Comparison of ENCODE assay signal across 11 mouse cellular contexts in genomic region chr11:11850476-11851267, GRCm38 (mm10). TPM values are rescaled to one million over a fixed set of nuclear protein-coding genes. Genes with fewer than 3 reads are reported as not detected.
DNase-seq lines count a peak whose midpoint lies in the region; ATAC-seq lines count a peak whose summit lies in the region.
"Had no signal": no experiment of that assay in that cellular context is flagged by ENCODE, and none has a peak within 500 bp of the region (broad histone marks: within the 10 kb centered on the region; RNA-seq: fewer than 3 reads in every experiment).

No protein-coding gene starts in this region.

- no peak overlapping the region for H3K4me2 ChIP-seq in embryonic facial prominence, embryonic 15.5 days (replicated peaks)
- no peak overlapping the region for H3K4me2 ChIP-seq in liver, embryonic 13.5 days

- H3K4me3 ChIP-seq in heart, embryonic 10.5 days: no peak overlapping the region
- H3K4me3 ChIP-seq in embryonic facial prominence, embryonic 15.5 days (replicated peaks): no peak overlapping the region
- no peak overlapping the region for H3K4me3 ChIP-seq in liver, embryonic 13.5 days (replicated peaks)
- H3K4me3 ChIP-seq: erythroblast, embryonic 14.5 days had no signal

- WGBS in heart, embryonic 10.5 days: 39% methylated on average over 6 of the region's 6 CpGs
- WGBS in embryonic facial prominence, embryonic 15.5 days: 59% methylated on average over 6 of the region's 6 CpGs
- 48% methylated on average over 6 of the region's 6 CpGs for WGBS in liver, embryonic 13.5 days (ENCODE audit: insufficient replicate concordance)

- no peak for DNase-seq in heart, embryonic 10.5 days (ENCODE audit: low spot score)
- DNase-seq in heart, postnatal 10 days: no peak
- DNase-seq in MN1 (ENCODE audit: low spot score): peak; percentile 87
- no peak for DNase-seq in liver, embryonic 13.5 days
- DNase-seq in left cerebral cortex, postnatal 4 days: no peak
- no peak for DNase-seq in frontal cortex, adult 2 months (ENCODE audit: extremely low spot score in 1 of 2, low spot score in 1 of 2)
- DNase-seq in left cerebral cortex, adult 8-10 months (ENCODE audit: low spot score in 2 of 2): no peak
- DNase-seq: adrenal gland, postnatal 36 days; kidney, postnatal 14 days had no signal

- intact Hi-C loops in heart, postnatal 10 days (cut with DNase I): no loop called here
- intact Hi-C loops in left cerebral cortex, postnatal 4 days (cut with DNase I): no loop called here

- no peaks in the 10 kb centered on the region for H3K27me3 ChIP-seq in heart, embryonic 10.5 days (ENCODE audit: insufficient read depth, poor library complexity, severe bottlenecking)
- H3K27me3 ChIP-seq in embryonic facial prominence, embryonic 15.5 days: no peaks in the 10 kb centered on the region
- no peaks in the 10 kb centered on the region for H3K27me3 ChIP-seq in liver, embryonic 13.5 days

- ATAC-seq in embryonic facial prominence, embryonic 15.5 days (ENCODE audit: insufficient number of reproducible peaks, low FRiP score, low TSS enrichment, low read depth): no peak
- peak; percentile 52 for ATAC-seq in liver, embryonic 13.5 days (ENCODE audit: low read depth)

- H3K36me3 ChIP-seq in heart, embryonic 10.5 days: no peaks in the 10 kb centered on the region
- H3K36me3 ChIP-seq in embryonic facial prominence, embryonic 15.5 days: no peaks in the 10 kb centered on the region
- no peaks in the 10 kb centered on the region for H3K36me3 ChIP-seq in liver, embryonic 13.5 days

- no peaks in the 10 kb centered on the region for H3K9me3 ChIP-seq in heart, embryonic 10.5 days
- H3K9me3 ChIP-seq in embryonic facial prominence, embryonic 15.5 days (replicated peaks): no peaks in the 10 kb centered on the region
- no peaks in the 10 kb centered on the region for H3K9me3 ChIP-seq in liver, embryonic 13.5 days (replicated peaks)

- peaks cover 38% of the 10 kb centered on the region for H3K4me1 ChIP-seq in heart, embryonic 10.5 days
- peaks cover 33% of the 10 kb centered on the region for H3K4me1 ChIP-seq in embryonic facial prominence, embryonic 15.5 days
- H3K4me1 ChIP-seq in liver, embryonic 13.5 days (replicated peaks): peaks cover 24% of the 10 kb centered on the region

- H3K9ac ChIP-seq in embryonic facial prominence, embryonic 15.5 days: no peak overlapping the region
- no peak overlapping the region for H3K9ac ChIP-seq in liver, embryonic 13.5 days

- peak overlapping the region; percentile 85 for H3K27ac ChIP-seq in heart, embryonic 10.5 days
- H3K27ac ChIP-seq in embryonic facial prominence, embryonic 15.5 days (replicated peaks): peak overlapping the region; percentile 86
- H3K27ac ChIP-seq in liver, embryonic 13.5 days: 0 out of 2 replicates have a peak overlapping the region, but pooled peaks have one; percentile 39

RNA-seq across cellular contexts. Expression of gene Fignl1, which starts 41.9 kb away (rescaled TPM):
- polyA plus RNA-seq in heart, embryonic 10.5 days (2016; fragmentation: Nextera tagmentation; extraction: Ambion mirVana): 94.9 and 96.4 TPM in 2 replicates
- total RNA-seq in heart, postnatal 10 days (2021): 1 to 10 TPM; 5.6 to 6.7 TPM
- 43.1 and 45.2 TPM in 2 replicates for polyA plus RNA-seq in embryonic facial prominence, embryonic 15.5 days (2015; fragmentation: Nextera tagmentation; extraction: Ambion mirVana)
- polyA plus RNA-seq in liver, embryonic 13.5 days (2015; fragmentation: Nextera tagmentation; extraction: Ambion mirVana): 107 and 133 TPM in 2 replicates
- total RNA-seq in left cerebral cortex, postnatal 4 days (2021): 1 to 10 TPM; 3.6 to 5.6 TPM
- 0.58 and 0.69 TPM in 2 replicates for polyA plus RNA-seq in frontal cortex, adult 2 months (2012; rRNA removed)
- under 1 TPM; 0.67 to 0.89 (median 0.85) TPM for total RNA-seq in left cerebral cortex, adult 8-10 months (2022)

RNA-seq across cellular contexts. Expression of gene Ddc, which starts 47.3 kb away (rescaled TPM):
- polyA plus RNA-seq in heart, embryonic 10.5 days (2016; fragmentation: Nextera tagmentation; extraction: Ambion mirVana): 34.5 and 42.8 TPM in 2 replicates
- total RNA-seq in heart, postnatal 10 days (2021): 10 to 100 TPM; 11.0 to 11.9 TPM
- 20.7 and 24.2 TPM in 2 replicates for polyA plus RNA-seq in embryonic facial prominence, embryonic 15.5 days (2015; fragmentation: Nextera tagmentation; extraction: Ambion mirVana)
- polyA plus RNA-seq in liver, embryonic 13.5 days (2015; fragmentation: Nextera tagmentation; extraction: Ambion mirVana): 9.7 and 11.3 TPM in 2 replicates
- total RNA-seq in left cerebral cortex, postnatal 4 days (2021): 1 to 10 TPM; 2.6 to 3.7 TPM
- polyA plus RNA-seq in frontal cortex, adult 2 months (2012; rRNA removed): 8.3 and 9.4 TPM in 2 replicates
- 1 to 10 TPM; 6.6 to 8.9 (median 7.8) TPM for total RNA-seq in left cerebral cortex, adult 8-10 months (2022)

Comparison
In these comparisons a context has a peak if more than half of its experiments do, and no peak if none do; other contexts are left out.
1. RNA of gene Fignl1, which starts 41.9 kb away (polyA plus RNA-seq): 107 to 133 TPM in liver, embryonic 13.5 days, 94.9 to 96.4 TPM in heart, embryonic 10.5 days and 43.1 to 45.2 TPM in embryonic facial prominence, embryonic 15.5 days; 0.58 to 0.69 TPM in frontal cortex, adult 2 months; every median in the first group is over 10 times any median in the second.
2. Peak in every context shown above with its lines, with median percentiles within 50 percentile points of each other: H3K27ac ChIP-seq.